Mouse (Mus musculus) MEL (cell line): ENCODE measurements around the gene Tmem232. TPM values are rescaled to one million over a fixed set of nuclear protein-coding genes. Genes with fewer than 3 reads are reported as not detected.
A peak's percentile ranks its signal among the peaks of the same experiment; 100 is the strongest.

Experiments used
- DNase-seq: peaks from one replicate; pipeline ENCODE4 v3.0.0; 2011; ENCODE audit warnings: low read depth, low spot score
- H3K27ac ChIP-seq: 2 replicates; pipeline ENCODE4 v1.5.1; 2012; ENCODE audit warnings: low read depth, mild to moderate bottlenecking, control low read depth, low read length, moderate library complexity; ENCODE audit not compliant: control insufficient read depth
- H3K27me3 ChIP-seq, 2 experiments: fragments of 150-350 bp in 1 of 2; sonication (generic) in 1 of 2; 2 replicates each; pipeline ENCODE4 v1.6.1; 2012; ENCODE audit warnings: low read length in 2 of 2, mild to moderate bottlenecking in 2 of 2, improper control_type of control experiment in 1 of 2, moderate library complexity in 1 of 2; ENCODE audit not compliant: insufficient read depth in 2 of 2, control insufficient read depth in 1 of 2
- H3K36me3 ChIP-seq, 2 experiments: 2 replicates each; pipeline ENCODE4 v1.6.1; 2012 to 2014; ENCODE audit warnings: low read length in 2 of 2, improper control_type of control experiment in 1 of 2, inconsistent platforms in 1 of 2, mild to moderate bottlenecking in 1 of 2; ENCODE audit not compliant: insufficient read depth in 2 of 2, control insufficient read depth in 1 of 2
- H3K4me1 ChIP-seq, 2 experiments: fragments of 150-350 bp in 1 of 2; sonication (generic) in 1 of 2; 2 replicates each; pipeline ENCODE4 v1.6.1; 2012; ENCODE audit warnings: low read length in 2 of 2, improper control_type of control experiment in 1 of 2, mild to moderate bottlenecking in 1 of 2; ENCODE audit not compliant: insufficient read depth in 2 of 2, control insufficient read depth in 1 of 2
- H3K4me3 ChIP-seq, 2 experiments: fragments of 150-350 bp in 1 of 2; sonication (generic) in 1 of 2; 2 replicates each; pipeline ENCODE4 v1.5.1; 2012; ENCODE audit warnings: low read depth in 2 of 2, low read length in 2 of 2, mild to moderate bottlenecking in 2 of 2, moderate library complexity in 2 of 2, control low read depth in 1 of 2, improper control_type of control experiment in 1 of 2; ENCODE audit not compliant: control insufficient read depth in 1 of 2, insufficient read depth in 1 of 2
- H3K79me2 ChIP-seq: 2 replicates; pipeline ENCODE4 v1.6.1; 2012; ENCODE audit warnings: mild to moderate bottlenecking, low read length, moderate library complexity; ENCODE audit not compliant: control insufficient read depth, poor library complexity, insufficient read depth
- H3K9ac ChIP-seq: 2 replicates; pipeline ENCODE4 v1.6.1; 2012; ENCODE audit warnings: low read depth, mild to moderate bottlenecking, control low read depth, low read length, moderate library complexity; ENCODE audit not compliant: control insufficient read depth, poor library complexity, severe bottlenecking
- H3K9me3 ChIP-seq: fragments of 150-350 bp; sonication (generic); replicated peaks from 2 replicates; pipeline ENCODE4 v1.6.1; 2012; ENCODE audit warnings: mild to moderate bottlenecking, low read length, improper control_type of control experiment, moderate library complexity; ENCODE audit not compliant: insufficient read depth
- BHLHE40 ChIP-seq: IDR thresholded peaks from 2 replicates; pipeline ENCODE4 v1.6.1; 2012; ENCODE audit warnings: low read depth, mild to moderate bottlenecking, inconsistent platforms, low read length, improper control_type of control experiment, borderline replicate concordance
- CHD1 ChIP-seq: IDR thresholded peaks from 2 replicates; pipeline ENCODE4 v1.6.1; 2012; ENCODE audit warnings: low read depth, mild to moderate bottlenecking, inconsistent platforms, low read length, improper control_type of control experiment
- CHD2 ChIP-seq: IDR thresholded peaks from 2 replicates; pipeline ENCODE4 v1.6.1; 2011; ENCODE audit warnings: low read length, improper control_type of control experiment
- CTCF ChIP-seq, 3 experiments: IDR thresholded peaks in 2 of 3; conservative IDR thresholded peaks in 1 of 3; 2 replicates each; pipeline ENCODE4 v1.5.1; 2011 to 2012; ENCODE audit warnings: low read length in 3 of 3, low read depth in 2 of 3, mild to moderate bottlenecking in 2 of 3, improper control_type of control experiment in 1 of 3, inconsistent platforms in 1 of 3, mixed read lengths in 1 of 3, moderate library complexity in 1 of 3; ENCODE audit not compliant: control insufficient read depth in 1 of 3, insufficient read depth in 1 of 3, poor library complexity in 1 of 3, severe bottlenecking in 1 of 3
- E2F4 ChIP-seq: IDR thresholded peaks from 2 replicates; pipeline ENCODE4 v1.6.1; 2011; ENCODE audit warnings: low read depth, low read length, improper control_type of control experiment, borderline replicate concordance
- ELF1 ChIP-seq: IDR thresholded peaks from 2 replicates; pipeline ENCODE4 v1.6.1; 2014; ENCODE audit warnings: low read depth, mild to moderate bottlenecking, inconsistent platforms, low read length, improper control_type of control experiment, moderate library complexity
- EP300 ChIP-seq, 2 experiments: IDR thresholded peaks; 2 replicates each; pipeline ENCODE4 v1.6.1; 2011; ENCODE audit warnings: improper control_type of control experiment in 2 of 2, low read length in 2 of 2, low read depth in 1 of 2, mild to moderate bottlenecking in 1 of 2
- ETS1 ChIP-seq: IDR thresholded peaks from 2 replicates; pipeline ENCODE4 v1.6.1; 2012; ENCODE audit warnings: low read depth, mild to moderate bottlenecking, inconsistent platforms, low read length, improper control_type of control experiment, moderate library complexity
- GABPA ChIP-seq: IDR thresholded peaks from 2 replicates; pipeline ENCODE4 v1.6.1; 2012; ENCODE audit warnings: low read depth, mild to moderate bottlenecking, inconsistent platforms, low read length, improper control_type of control experiment, moderate library complexity
- GATA1 ChIP-seq: IDR thresholded peaks from 2 replicates; pipeline ENCODE4 v1.6.1; 2011; ENCODE audit warnings: low read depth, low read length, improper control_type of control experiment
- HCFC1 ChIP-seq: IDR thresholded peaks from 2 replicates; pipeline ENCODE4 v1.6.1; 2012; ENCODE audit warnings: low read depth, mild to moderate bottlenecking, inconsistent platforms, low read length, improper control_type of control experiment, moderate library complexity
- KAT2A ChIP-seq: conservative IDR thresholded peaks from 2 replicates; pipeline ENCODE4 v1.6.1; 2012; ENCODE audit warnings: low read depth, low read length, improper control_type of control experiment, inconsistent platforms
- MAFK ChIP-seq: IDR thresholded peaks from 2 replicates; pipeline ENCODE4 v1.6.1; 2011; ENCODE audit warnings: low read depth, mild to moderate bottlenecking, low read length, improper control_type of control experiment, borderline replicate concordance
- MAZ ChIP-seq: IDR thresholded peaks from 2 replicates; pipeline ENCODE4 v1.6.1; 2012; ENCODE audit warnings: low read depth, mild to moderate bottlenecking, inconsistent platforms, low read length, improper control_type of control experiment
- MEF2A ChIP-seq: IDR thresholded peaks from 2 replicates; pipeline ENCODE4 v1.6.1; 2014; ENCODE audit warnings: low read depth, mild to moderate bottlenecking, inconsistent platforms, low read length, improper control_type of control experiment; ENCODE audit not compliant: poor library complexity, insufficient replicate concordance, severe bottlenecking; ENCODE audit errors: extremely low read depth
- MXI1 ChIP-seq: IDR thresholded peaks from 2 replicates; pipeline ENCODE4 v1.6.1; 2011; ENCODE audit warnings: mild to moderate bottlenecking, low read depth, low read length, improper control_type of control experiment
- MYB ChIP-seq: IDR thresholded peaks from 2 replicates; pipeline ENCODE4 v1.6.1; 2011; ENCODE audit warnings: mild to moderate bottlenecking, low read depth, low read length, improper control_type of control experiment
- MYC ChIP-seq: IDR thresholded peaks from 2 replicates; pipeline ENCODE4 v1.6.1; 2011; ENCODE audit warnings: low read depth, mild to moderate bottlenecking, low read length, improper control_type of control experiment, moderate library complexity
- NELFE ChIP-seq: IDR thresholded peaks from 2 replicates; pipeline ENCODE4 v1.6.1; 2011; ENCODE audit warnings: low read depth, low read length, improper control_type of control experiment
- NRF1 ChIP-seq: IDR thresholded peaks from 2 replicates; pipeline ENCODE4 v1.6.1; 2014; ENCODE audit warnings: low read depth, mild to moderate bottlenecking, inconsistent platforms, low read length, improper control_type of control experiment, moderate library complexity; ENCODE audit not compliant: poor library complexity, insufficient read depth, severe bottlenecking
- POLR2AphosphoS5 ChIP-seq: IDR thresholded peaks from 2 replicates; pipeline ENCODE4 v1.6.1; 2012; ENCODE audit warnings: low read depth, borderline replicate concordance, mild to moderate bottlenecking, inconsistent platforms, low read length, moderate library complexity, mixed read lengths
- RAD21 ChIP-seq: IDR thresholded peaks from 2 replicates; pipeline ENCODE4 v1.6.1; 2011; ENCODE audit warnings: mild to moderate bottlenecking, low read depth, low read length, improper control_type of control experiment
- SIN3A ChIP-seq: IDR thresholded peaks from 2 replicates; pipeline ENCODE4 v1.6.1; 2012; ENCODE audit warnings: low read length, improper control_type of control experiment, inconsistent platforms
- TAL1 ChIP-seq: IDR thresholded peaks from 2 replicates; pipeline ENCODE4 v1.6.1; 2012; ENCODE audit warnings: mild to moderate bottlenecking, inconsistent platforms, low read length, moderate library complexity, mixed read lengths
- TBP ChIP-seq: IDR thresholded peaks from 2 replicates; pipeline ENCODE4 v1.8.0; 2011; ENCODE audit warnings: low read depth, low read length, improper control_type of control experiment
- TCF12 ChIP-seq: IDR thresholded peaks from 2 replicates; pipeline ENCODE4 v1.6.1; 2014; ENCODE audit warnings: low read depth, mild to moderate bottlenecking, inconsistent platforms, low read length, improper control_type of control experiment, moderate library complexity
- USF1 ChIP-seq: IDR thresholded peaks from 2 replicates; pipeline ENCODE4 v1.6.1; 2014; ENCODE audit warnings: low read depth, mild to moderate bottlenecking, inconsistent platforms, low read length, improper control_type of control experiment, moderate library complexity
- USF2 ChIP-seq, 2 experiments: IDR thresholded peaks; 2 replicates each; pipeline ENCODE4 v1.6.1; 2011 to 2012; ENCODE audit warnings: improper control_type of control experiment in 2 of 2, low read length in 2 of 2, borderline replicate concordance in 1 of 2, inconsistent platforms in 1 of 2, low read depth in 1 of 2, mild to moderate bottlenecking in 1 of 2; ENCODE audit not compliant: insufficient read depth in 1 of 2
- ZC3H11A ChIP-seq: IDR thresholded peaks from 2 replicates; pipeline ENCODE4 v1.6.1; 2012; ENCODE audit warnings: low read depth, mild to moderate bottlenecking, inconsistent platforms, low read length, improper control_type of control experiment
- ZMIZ1 ChIP-seq: IDR thresholded peaks from 2 replicates; pipeline ENCODE4 v1.6.1; 2012; ENCODE audit warnings: low read depth, mild to moderate bottlenecking, inconsistent platforms, low read length, improper control_type of control experiment, moderate library complexity
- ZNF384 ChIP-seq: IDR thresholded peaks from 2 replicates; pipeline ENCODE4 v1.6.1; 2012; ENCODE audit warnings: low read depth, mild to moderate bottlenecking, inconsistent platforms, low read length, improper control_type of control experiment
- polyA plus RNA-seq, 2 experiments: library from polyadenylated mRNA; stranded (reverse) in 1 of 2; unstranded in 1 of 2; fragments of >175 nt in 1 of 2; fragments of >200 nt in 1 of 2; gene quantifications; 2 replicates each; pipeline versions ENCODE4 v1.2.1 to v1.2.4; 2012; ENCODE audit warnings: low replicate concordance in 2 of 2, low read depth in 1 of 2; ENCODE audit not compliant: insufficient read length in 2 of 2, insufficient read depth in 1 of 2, missing spikeins in 1 of 2
- total RNA-seq: library from RNA; depleted of rRNA; stranded (reverse); fragments of 300-350 nt; gene quantifications from 2 replicates; pipeline ENCODE4 v1.2.3, GENCODE M21; 2012

Gene Tmem232
- total and polyA plus RNA-seq, 3 experiments = 0.04 TPM; not detected in 2

DNA sequence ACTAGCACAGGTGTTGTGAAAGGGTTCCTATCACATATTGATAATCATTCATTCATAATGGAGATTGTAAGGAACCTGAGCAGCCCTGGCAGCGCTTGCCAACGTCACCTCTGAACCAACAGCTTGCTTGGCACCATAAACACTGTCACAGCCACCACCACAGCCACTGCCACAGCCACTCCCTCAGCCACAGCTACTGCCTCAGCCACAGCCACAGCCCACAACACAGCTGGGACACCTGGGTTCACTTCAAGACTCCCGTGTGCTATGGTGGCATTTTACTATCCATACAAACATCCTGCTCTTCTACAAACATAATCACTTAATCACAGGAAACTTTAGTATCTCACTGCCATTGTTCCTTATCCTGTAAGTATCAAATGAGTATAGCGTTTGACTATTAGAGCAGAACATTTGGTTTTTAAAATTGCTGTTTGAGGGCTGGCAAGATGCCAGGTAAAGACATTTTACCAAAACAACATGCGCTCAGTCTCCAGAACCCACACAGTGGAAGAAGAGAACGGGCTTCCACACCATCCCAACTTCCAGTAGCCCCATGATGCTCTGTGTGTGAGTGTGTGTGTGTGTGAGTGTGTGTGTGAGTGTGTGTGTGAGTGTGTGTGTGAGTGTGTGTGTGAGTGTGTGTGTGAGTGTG is 20.9 kb upstream of the Tmem232 start:
- no peak overlapping the region for H3K9ac ChIP-seq
- no peak overlapping the region for H3K27ac ChIP-seq
- peak; percentile 60 for DNase-seq
- H3K27me3 ChIP-seq = no peaks in the 10 kb centered on the region
- H3K9me3 ChIP-seq = no peaks in the 10 kb centered on the region
- H3K36me3 ChIP-seq = peaks cover 0 to 6% of the 10 kb centered on the region in 2 experiments; a peak in 2 of 4 replicates
- no peaks in the 10 kb centered on the region for H3K79me2 ChIP-seq
- no peak overlapping the region for H3K4me3 ChIP-seq
- no peak for TF ChIP-seq GABPA
- peaks cover 1 to 15% of the 10 kb centered on the region in 2 experiments for H3K4me1 ChIP-seq

GRCm38 (mm10) chr17:65559273-65559672 is 18.7 kb upstream of the Tmem232 start:
- peak; percentile 69 for DNase-seq
- H3K27me3 ChIP-seq = no peaks in the 10 kb centered on the region
- H3K9me3 ChIP-seq = no peaks in the 10 kb centered on the region
- peaks cover 3 to 20% of the 10 kb centered on the region in 2 experiments for H3K4me1 ChIP-seq
- H3K79me2 ChIP-seq = no peaks in the 10 kb centered on the region
- no peak overlapping the region for H3K27ac ChIP-seq
- H3K9ac ChIP-seq = no peak overlapping the region
- peaks cover 0 to 6% of the 10 kb centered on the region in 2 experiments; a peak in 2 of 4 replicates for H3K36me3 ChIP-seq
- H3K4me3 ChIP-seq = no peak overlapping the region
- TF ChIP-seq HCFC1 (no peak), NRF1 (no peak), CTCF (IDR thresholded peaks at IDR 0.05 in 2 of 3, conservative IDR thresholded peaks at IDR 0.05 in 1 of 3; ENCODE audit: control insufficient read depth in 1 of 3, insufficient read depth in 1 of 3, low read depth in 2 of 3, low read length in 3 of 3, poor library complexity in 1 of 3, severe bottlenecking in 1 of 3) (peak; percentile 59 to 92 (median 81)), EP300 (IDR thresholded peaks at IDR 0.05; ENCODE audit: low read depth in 1 of 2, low read length in 2 of 2) (no peak), MYB (no peak), RAD21 (peak; percentile 25), MAFK (no peak), ELF1 (no peak), TBP (no peak), TCF12 (0 out of 2 replicates have a peak, but pooled peaks have one; percentile 20), CHD2 (no peak), POLR2AphosphoS5 (no peak), MEF2A (no peak), USF1 (no peak), KAT2A (no peak), BHLHE40 (no peak), ZMIZ1 (no peak), MXI1 (no peak), ZNF384 (no peak), GATA1 (no peak), SIN3A (no peak), NELFE (no peak), E2F4 (no peak), MYC (no peak), TAL1 (no peak), MAZ (peak; percentile 66; the same call in 1 of the 2 replicates), CHD1 (no peak), ZC3H11A (no peak), ETS1 (no peak), USF2 (IDR thresholded peaks at IDR 0.05; ENCODE audit: borderline replicate concordance in 1 of 2, insufficient read depth in 1 of 2, low read depth in 1 of 2, low read length in 2 of 2) (no peak)
